Mouse (Mus musculus) frontal cortex, postnatal 14 days (tissue): ENCODE measurements at regions not wholly inside any gene's neighbourhood (a gene's known extent, or its start where the extent isn't known, plus 50 kb on each side); places are given as distances from the start of the nearest gene placed in this dataset.

Experiments
- DNase-seq, 2 experiments: peaks; one replicate each; pipeline ENCODE4 v3.0.0; 2022; ENCODE audit warnings: low spot score in 2 of 2

- DNase-seq, result no peak
These were observed 202.7 kb upstream of the Igfbp7 start for GRCm38 (mm10) chr5:77610496-77610895.

- no peak for DNase-seq
These were observed 186.9 kb upstream of the Igfbp7 start for GRCm38 (mm10) chr5:77594719-77595118.

DNA sequence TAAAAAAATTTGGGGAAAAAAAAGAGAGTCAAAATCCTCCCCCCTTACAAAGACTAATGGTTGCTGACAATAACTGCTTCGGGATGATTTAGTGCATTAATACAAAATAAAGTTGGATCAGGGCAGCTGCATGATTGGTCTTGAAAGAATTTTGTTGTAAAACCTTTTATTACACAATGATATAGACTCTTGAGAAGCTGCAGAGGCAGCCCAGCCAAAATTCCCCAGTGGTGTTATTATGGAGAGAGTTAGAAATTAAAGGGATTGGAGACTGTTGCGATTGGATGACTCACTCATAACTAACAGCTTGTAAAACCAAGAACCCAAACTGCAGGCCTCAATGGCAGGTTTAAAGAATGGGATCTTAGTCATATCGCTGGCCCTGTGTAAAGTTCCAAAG is 181.4 kb upstream of the Igfbp7 start:
- no peak for DNase-seq

DNA sequence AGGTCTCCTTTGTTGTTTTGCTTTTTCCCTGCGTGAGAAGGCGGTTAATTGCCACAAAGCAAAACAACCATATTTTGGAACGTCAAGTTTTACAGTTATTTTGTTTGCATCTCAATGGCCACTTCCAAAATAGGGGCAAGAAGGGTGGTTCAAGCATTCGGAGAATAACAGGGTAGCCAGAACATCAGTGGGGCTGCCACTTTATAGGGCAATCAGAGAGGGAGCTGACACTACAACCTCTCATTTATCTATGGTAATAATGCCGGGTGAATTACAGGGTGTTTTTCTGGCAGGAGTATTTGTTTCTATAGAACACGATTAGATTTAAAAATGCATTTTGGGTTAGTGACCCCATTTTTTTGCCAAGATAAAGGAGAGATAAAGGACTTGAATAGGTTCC is 173.9 kb upstream of the Igfbp7 start:
- DNase-seq, result no peak

DNA sequence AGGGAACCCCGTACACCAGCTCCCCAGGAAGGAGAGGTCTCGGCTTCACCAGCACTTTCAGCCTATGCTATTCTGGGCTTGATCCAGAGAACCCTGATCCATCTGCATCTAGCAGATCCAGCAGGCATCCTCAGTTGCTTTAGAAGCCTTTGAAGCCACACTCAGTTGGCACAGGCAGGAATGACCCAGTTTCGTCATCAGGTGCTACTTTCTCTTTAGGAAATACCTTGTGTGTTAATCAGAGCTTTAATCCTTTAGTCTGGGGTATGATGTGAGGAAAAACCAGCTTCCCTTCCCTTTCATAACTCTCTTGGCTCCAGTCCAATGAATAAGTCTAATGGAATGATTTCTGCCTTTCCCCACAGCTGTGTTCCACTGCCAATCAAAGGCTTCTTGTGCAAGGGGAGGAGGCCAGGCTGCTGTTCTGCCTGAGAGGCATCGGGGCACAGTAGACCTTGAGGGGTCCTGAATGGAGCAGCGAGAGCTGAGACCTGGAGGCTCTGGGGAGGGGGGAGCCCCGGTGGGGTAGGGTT is 173.3 kb upstream of the Igfbp7 start:
- no peak for DNase-seq

DNA sequence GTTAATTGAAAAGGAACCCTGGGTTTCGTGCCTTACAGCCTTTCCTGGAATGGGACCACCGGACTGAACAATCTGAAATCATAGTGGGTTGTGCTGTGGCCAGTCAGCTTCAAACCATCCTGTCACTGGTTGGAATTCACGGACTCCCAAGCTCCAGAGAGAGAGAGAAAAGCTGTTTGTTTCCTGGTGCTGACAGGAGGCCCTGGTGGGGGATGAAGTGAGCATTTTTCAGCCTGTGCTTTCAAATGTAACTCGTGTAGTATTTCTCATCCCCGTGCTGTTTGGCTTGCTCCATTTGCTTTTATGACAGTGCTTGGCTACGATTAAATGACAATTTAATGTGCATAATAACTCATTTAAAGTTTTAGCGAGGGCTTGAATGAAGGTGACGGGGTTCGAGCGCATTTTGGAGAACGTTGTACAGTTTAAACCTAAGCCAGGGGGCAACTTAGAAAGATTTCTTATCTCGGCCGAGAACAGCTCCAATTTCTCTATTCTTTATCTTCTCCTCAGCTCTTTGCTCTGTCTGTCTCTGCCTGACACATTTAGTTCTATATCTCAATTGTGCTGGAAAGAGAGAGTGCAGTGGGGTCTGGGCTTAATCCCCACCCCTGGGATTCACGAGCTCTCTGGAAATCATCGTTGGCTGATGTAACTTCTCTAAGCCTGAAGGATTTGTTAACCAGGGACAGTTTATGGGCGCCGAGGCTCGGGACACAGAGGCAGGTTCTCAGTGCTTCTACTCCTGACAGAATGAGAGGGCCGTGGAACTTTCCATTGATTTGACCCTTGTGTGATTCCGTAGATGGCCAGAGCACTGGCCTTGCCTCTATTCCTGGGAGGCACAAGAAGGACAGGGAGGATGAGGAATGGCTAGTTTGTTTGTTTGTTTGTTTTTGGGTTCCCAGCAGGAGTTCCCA is 172.2 kb upstream of the Igfbp7 start:
- no peak for DNase-seq

DNA sequence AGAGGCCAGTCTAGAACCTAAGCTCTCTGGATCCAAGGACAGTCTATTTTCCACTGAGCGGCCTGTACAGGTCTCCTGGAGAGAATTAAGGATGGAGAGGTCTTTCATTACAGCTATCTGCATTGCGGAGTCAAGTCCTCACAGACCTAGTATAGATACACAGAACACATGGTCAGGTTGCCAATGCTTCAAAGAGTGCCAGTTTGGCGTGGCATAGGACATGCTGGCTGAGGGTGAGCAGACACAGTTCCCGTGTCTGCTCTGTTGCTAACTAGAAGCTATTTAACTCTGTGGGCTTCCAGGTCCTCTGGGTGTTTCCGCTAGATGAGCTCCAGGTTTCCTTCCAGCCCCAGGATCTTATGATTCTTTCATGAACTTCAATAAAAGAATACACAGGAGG is 169.0 kb upstream of the Igfbp7 start:
- DNase-seq, result no peak

GRCm38 (mm10) chr5:77575780-77576179 is 167.9 kb upstream of the Igfbp7 start:
- no peak for DNase-seq

- DNase-seq, result no peak
These were observed 162.5 kb upstream of the Igfbp7 start for GRCm38 (mm10) chr5:77570364-77570763.

DNA sequence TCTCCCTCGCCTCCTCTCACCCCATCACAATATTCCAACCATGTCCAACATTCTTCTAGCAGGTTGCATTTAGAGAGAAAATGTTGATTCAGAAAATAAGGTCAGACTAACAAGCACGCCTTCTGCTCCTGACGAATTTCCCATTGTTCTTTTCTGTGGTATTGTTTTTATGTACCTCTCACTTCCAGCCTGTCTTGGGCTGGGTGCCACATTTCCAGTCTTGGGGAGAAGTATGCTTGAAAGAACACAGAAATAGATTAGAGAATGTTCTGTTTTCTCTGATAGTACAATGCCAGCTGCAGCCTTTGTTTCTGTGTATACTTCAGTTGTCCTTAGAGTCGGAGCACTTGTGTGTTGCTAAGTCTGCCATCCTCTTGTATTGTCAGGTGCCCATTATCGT is 160.3 kb upstream of the Igfbp7 start:
- DNase-seq, result no peak

GRCm38 (mm10) chr5:77552580-77552979 is 144.7 kb upstream of the Igfbp7 start:
- DNase-seq, result no peak

DNA sequence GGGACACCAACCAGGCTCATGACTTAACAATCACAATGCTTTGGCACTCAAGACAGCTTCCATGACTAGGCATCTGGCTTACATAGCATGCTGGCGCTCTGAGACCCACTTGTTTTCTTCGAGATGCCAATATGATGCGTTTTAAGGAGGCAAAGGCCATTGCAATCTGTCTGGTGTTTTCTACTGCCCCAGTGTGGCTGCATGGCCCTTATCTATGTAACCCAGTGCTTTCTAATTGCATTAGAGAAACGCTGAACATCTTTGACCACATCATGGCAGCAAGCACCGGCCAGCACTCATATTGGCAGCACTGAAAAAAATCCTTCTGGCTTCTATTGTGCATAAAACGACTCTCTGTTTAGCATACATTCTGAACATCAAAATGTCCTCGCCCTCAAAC is 144.2 kb upstream of the Igfbp7 start:
- DNase-seq, result no peak

- DNase-seq, result no peak
These were observed 138.3 kb upstream of the Igfbp7 start for GRCm38 (mm10) chr5:77546001-77546620.

GRCm38 (mm10) chr5:77532261-77533015 is 124.6 kb upstream of the Igfbp7 start:
- DNase-seq, result no peak

DNA sequence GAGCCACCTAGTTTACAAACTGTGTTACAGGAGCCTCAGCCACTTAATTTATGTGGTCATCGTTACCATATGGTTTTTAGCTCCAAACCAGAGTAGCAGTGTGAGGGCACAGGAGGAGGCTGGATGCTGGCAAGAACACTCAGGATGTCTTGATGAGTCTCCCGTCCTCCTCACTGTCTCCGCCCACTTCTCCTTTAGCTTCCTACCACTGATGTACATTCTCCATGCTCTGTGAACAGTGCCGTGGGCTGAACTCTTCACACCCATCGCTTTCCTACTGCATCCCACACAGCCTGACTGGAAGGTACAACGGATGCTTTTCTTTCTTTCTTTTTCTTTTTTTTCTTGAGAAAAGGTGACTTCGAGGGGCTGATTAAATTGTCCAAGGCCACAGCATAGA is 122.5 kb upstream of the Igfbp7 start:
- DNase-seq, result no peak

- no peak for DNase-seq
These were observed 109.4 kb upstream of the Igfbp7 start for GRCm38 (mm10) chr5:77517252-77517651.

DNA sequence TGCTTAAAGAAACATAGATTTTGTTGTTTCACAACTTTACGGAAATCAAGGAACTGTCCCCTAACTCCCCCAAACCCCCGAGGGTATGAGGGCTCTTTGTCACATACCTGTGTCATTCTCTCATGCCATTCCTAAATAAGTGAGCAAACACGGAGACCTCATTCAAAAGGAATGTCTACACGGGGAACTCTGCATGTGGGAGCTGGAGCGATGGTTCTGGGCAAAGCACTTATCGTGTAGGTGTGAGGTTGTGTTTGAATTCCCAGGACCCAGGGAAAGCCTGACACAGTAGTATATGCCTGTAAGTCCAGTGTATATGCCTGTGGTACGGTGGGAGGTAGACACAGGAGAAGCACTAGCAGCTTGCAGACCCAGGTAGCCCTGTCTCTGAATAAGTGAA is 107.6 kb upstream of the Igfbp7 start:
- no peak for DNase-seq

DNA sequence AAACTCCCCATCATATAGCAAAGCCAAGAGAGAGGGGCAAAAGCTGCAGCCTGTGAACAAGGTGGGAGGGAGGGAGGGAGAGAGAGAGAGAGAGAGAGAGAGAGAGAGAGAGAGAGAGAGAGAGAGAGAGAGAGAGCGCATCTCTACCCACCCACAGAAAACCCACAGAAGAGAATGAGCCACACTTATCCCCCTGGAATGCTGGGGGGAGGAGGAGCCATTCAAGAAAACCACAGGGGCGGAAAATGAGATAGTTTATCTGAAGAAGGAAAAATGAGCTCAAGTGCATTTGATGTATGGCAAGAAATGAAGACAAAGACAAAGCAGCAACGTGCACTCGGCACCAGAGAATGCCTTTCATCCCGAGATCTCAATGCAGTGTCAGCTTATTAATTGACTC is 94.8 kb upstream of the Igfbp7 start:
- DNase-seq, result no peak

GRCm38 (mm10) chr5:77499949-77500460 is 92.2 kb upstream of the Igfbp7 start:
- DNase-seq, result no peak

DNA sequence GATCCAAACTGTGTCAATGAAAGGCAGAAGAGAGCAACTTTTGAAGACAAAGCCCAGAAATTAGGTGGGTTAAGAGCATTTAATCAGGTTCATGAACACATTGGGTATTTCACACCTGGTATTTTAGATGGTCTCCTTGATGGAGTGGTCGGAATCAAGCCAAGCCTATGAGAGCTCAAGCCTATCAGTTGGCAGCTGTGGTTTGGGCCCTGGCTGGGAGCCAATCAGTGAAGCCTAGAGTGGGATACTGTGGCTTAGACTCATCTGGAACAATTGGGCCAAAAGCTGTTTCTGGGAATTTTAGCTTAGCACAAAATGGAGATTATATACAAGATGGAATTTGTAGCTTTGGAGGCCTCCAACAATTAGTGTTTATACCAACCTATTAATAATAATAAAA is 86.8 kb upstream of the Igfbp7 start:
- no peak for DNase-seq

DNA sequence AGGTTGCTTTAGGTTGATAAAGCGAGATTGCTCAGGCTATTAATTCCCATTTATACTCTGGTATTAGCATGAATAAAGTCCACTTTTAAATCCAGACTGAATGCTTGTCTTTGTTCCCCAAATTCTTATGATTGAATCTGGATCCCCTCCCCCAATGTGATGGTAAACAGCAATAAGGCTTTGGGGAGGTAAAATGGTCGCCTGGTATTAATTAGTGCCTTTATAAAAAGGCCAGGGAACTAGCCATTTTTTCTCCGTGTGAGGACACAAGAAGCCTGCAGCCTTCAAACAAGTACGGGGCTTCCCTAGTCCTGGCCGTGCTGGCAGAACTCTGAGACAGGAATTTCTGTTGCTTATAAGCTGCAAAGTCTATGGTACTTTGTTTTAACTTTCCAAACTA is 81.1 kb upstream of the Igfbp7 start:
- no peak for DNase-seq
